ENCODE assay signal across 9 mouse cellular contexts in genomic region chr6:125493147-125493546, GRCm38 (mm10). TPM values are rescaled to one million over a fixed set of nuclear protein-coding genes. Genes with fewer than 3 reads are reported as not detected.
DNase-seq lines count a peak whose midpoint lies in the region; ATAC-seq and TF ChIP-seq lines count a peak whose summit lies in the region.
"Had no signal": no experiment of that assay in that cellular context is flagged by ENCODE, and none has a peak within 500 bp of the region (broad histone marks: within the 10 kb centered on the region; RNA-seq: fewer than 3 reads in every experiment).

No protein-coding gene starts in this region.

- no peak for TF ChIP-seq POLR2A in CH12.LX (IDR thresholded peaks at IDR 0.05; ENCODE audit: low read depth, low read length)

- H3K4me3 ChIP-seq in CH12.LX (replicated peaks in 1 of 3; ENCODE audit: low read depth in 2 of 3, low read length in 2 of 3, poor library complexity in 1 of 3) = no peak overlapping the region
- peak overlapping the region; percentile 58 for H3K4me3 ChIP-seq in hindbrain, embryonic 12.5 days

- peak overlapping the region; percentile 55; the same call in 1 of the 2 replicates for H3K4me2 ChIP-seq in CH12.LX (ENCODE audit: insufficient read depth, low read depth, poor library complexity, severe bottlenecking)
- H3K4me2 ChIP-seq in hindbrain, embryonic 12.5 days (replicated peaks) = peak overlapping the region; percentile 82

- no peak for DNase-seq in CH12.LX (ENCODE audit: extremely low read depth)
- DNase-seq in R1 (ENCODE audit: low read depth, low spot score) = peak; percentile 61
- peak; percentile 52 for DNase-seq in lung, postnatal 10 days
- no peak for DNase-seq in ovary, postnatal 10 days (ENCODE audit: low spot score)
- no peak for DNase-seq in MN1 (ENCODE audit: low spot score)
- DNase-seq in cerebellum, adult 9-10 months = no peak
- DNase-seq in adrenal gland, adult 8-10 months = no peak
- DNase-seq: cerebellum, adult 9-11 months had no signal

- peaks cover 38% of the 10 kb centered on the region for H3K27me3 ChIP-seq in CH12.LX (replicated peaks)
- H3K27me3 ChIP-seq in hindbrain, embryonic 12.5 days = peaks cover 35% of the 10 kb centered on the region

- dilution Hi-C loops in CH12.LX (cut with MboI; ENCODE audit: extremely low pct_ligation_motif_present, extremely low pct_unique_long_range_greater_than_20kb, low sequenced_read_pairs) = no loop called here

- H3K9ac ChIP-seq in CH12.LX (ENCODE audit: insufficient read depth, low read depth) = no peak overlapping the region
- H3K9ac ChIP-seq in hindbrain, embryonic 12.5 days = no peak overlapping the region

- peaks cover 0 to 12% of the 10 kb centered on the region in 2 experiments for H3K36me3 ChIP-seq in CH12.LX (replicated peaks in 1 of 2; ENCODE audit: control insufficient read depth in 1 of 2, insufficient read depth in 1 of 2, low read length in 1 of 2)
- no peaks in the 10 kb centered on the region for H3K36me3 ChIP-seq in hindbrain, embryonic 12.5 days

- H3K9me3 ChIP-seq in CH12.LX (replicated peaks; ENCODE audit: low read length) = no peaks in the 10 kb centered on the region
- no peaks in the 10 kb centered on the region for H3K9me3 ChIP-seq in hindbrain, embryonic 12.5 days (replicated peaks)

- in situ Hi-C loops in CH12.LX (cut with MboI; ENCODE audit: low pct_ligation_motif_present, low pct_unique_long_range_greater_than_20kb, low sequenced_read_pairs) = no loop called here

- peaks cover 9 to 45% of the 10 kb centered on the region in 2 experiments for H3K4me1 ChIP-seq in CH12.LX (ENCODE audit: control insufficient read depth in 1 of 2, insufficient read depth in 2 of 2)
- H3K4me1 ChIP-seq in hindbrain, embryonic 12.5 days = peaks cover 15% of the 10 kb centered on the region

- TF ChIP-seq CTCF in CH12.LX (conservative IDR thresholded peaks at IDR 0.05 in 1 of 2, IDR thresholded peaks at IDR 0.05 in 1 of 2; ENCODE audit: low read depth in 2 of 2, low read length in 2 of 2) = no peak

- no peaks in the 10 kb centered on the region for H3K79me2 ChIP-seq in CH12.LX (replicated peaks; ENCODE audit: control insufficient read depth, extremely low read depth, insufficient read depth, poor library complexity, severe bottlenecking)

- no peak overlapping the region for H3K27ac ChIP-seq in CH12.LX (ENCODE audit: insufficient read depth, low read depth)
- no peak overlapping the region for H3K27ac ChIP-seq in hindbrain, embryonic 12.5 days

- 41% methylated on average over 5 of the region's 5 CpGs for WGBS in hindbrain, embryonic 12.5 days

- no peak for TF ChIP-seq EP300 in CH12.LX (IDR thresholded peaks at IDR 0.05; ENCODE audit: low read length)

- no peak for TF ChIP-seq RAD21 in CH12.LX (IDR thresholded peaks at IDR 0.05; ENCODE audit: low read depth, low read length)

- ATAC-seq in hindbrain, embryonic 12.5 days (ENCODE audit: low FRiP score) = no peak

TF ChIP-seq in CH12.LX, 34 proteins besides CTCF, POLR2A, EP300 and RAD21:
- TF ChIP-seq HCFC1 (IDR thresholded peaks at IDR 0.05; ENCODE audit: low read depth, low read length) (no peak), SIN3A (IDR thresholded peaks at IDR 0.05; ENCODE audit: low read length) (no peak), MXI1 (IDR thresholded peaks at IDR 0.05; ENCODE audit: low read depth, low read length) (no peak), TBP (conservative IDR thresholded peaks at IDR 0.05; ENCODE audit: low read depth, low read length) (no peak)

RNA-seq across cellular contexts. Expression of gene Cd9, which starts 1.4 kb away (rescaled TPM):
- total RNA-seq in CH12.LX (2012; rRNA removed) (20.9 and 21.6 TPM in 2 replicates), CH12.LX (2014; rRNA removed) (12.1 and 12.3 TPM in 2 replicates)
- 24.4 and 27.5 TPM in 2 replicates for polyA plus RNA-seq in CH12.LX (2012; ENCODE audit: insufficient read length, low read depth)
- polyA plus RNA-seq in hindbrain, embryonic 12.5 days (2016; fragmentation: Nextera tagmentation; extraction: Ambion mirVana) = 49.2 and 54.1 TPM in 2 replicates
- total RNA-seq in adrenal gland, adult 8-10 months (2022) = 100 to 1,000 TPM; 108 to 171 (median 144) TPM

RNA-seq across cellular contexts. Expression of gene Vwf, which starts 53.4 kb away (rescaled TPM):
- total RNA-seq in CH12.LX (2012; rRNA removed) (not detected in 2 replicates), CH12.LX (2014; rRNA removed) (not detected in 2 replicates)
- not detected in 2 replicates for polyA plus RNA-seq in CH12.LX (2012; ENCODE audit: insufficient read length, low read depth)
- 11.3 and 11.5 TPM in 2 replicates for polyA plus RNA-seq in hindbrain, embryonic 12.5 days (2016; fragmentation: Nextera tagmentation; extraction: Ambion mirVana)
- total RNA-seq in adrenal gland, adult 8-10 months (2022) = 10 to 100 TPM in 1 of 4 experiments, 1 to 10 TPM in 3; 6.5 to 13.4 (median 7.4) TPM

Comparison
In these comparisons a context has a peak if more than half of its experiments do, and no peak if none do; other contexts are left out.
1. DNase-seq: peak in R1 (single experiment) and lung, postnatal 10 days (single experiment); none in CH12.LX (single experiment), ovary, postnatal 10 days (single experiment), MN1 (single experiment), cerebellum, adult 9-10 months (single experiment) and adrenal gland, adult 8-10 months (single experiment).
2. RNA of gene Cd9, which starts 1.4 kb away (total RNA-seq): 108 to 171 TPM in adrenal gland, adult 8-10 months; 12.1 to 21.6 TPM in CH12.LX; every median in the first group is over 4 times any median in the second.
3. RNA of gene Vwf, which starts 53.4 kb away (total RNA-seq): 6.5 to 13.4 TPM in adrenal gland, adult 8-10 months; not detected in CH12.LX; every median in the first group is over 4 times any median in the second.